Mouse (Mus musculus) neural tube, embryonic 13.5 days (tissue): ENCODE measurements around the gene Exosc8. TPM values are rescaled to one million over a fixed set of nuclear protein-coding genes. Genes with fewer than 3 reads are reported as not detected.
A peak's percentile ranks its signal among the peaks of the same experiment; 100 is the strongest.

ENCODE experiments used
- ATAC-seq: fragments of 200-750 bp; cut with Nextera tagmentation; 2 replicates; pipeline ENCODE4 v1.8.0; 2017; ENCODE audit warnings: low read depth, mild to moderate bottlenecking, moderate TSS enrichment, moderate library complexity
- H3K27ac ChIP-seq: fragments of 300-500 bp; sonication (generic); replicated peaks from 2 replicates; pipeline ENCODE4 v1.5.1; 2015; ENCODE audit warnings: moderate library complexity, mild to moderate bottlenecking, inconsistent platforms
- H3K27me3 ChIP-seq: fragments of 300-500 bp; sonication (generic); 2 replicates; pipeline ENCODE4 v1.6.1; 2015; ENCODE audit warnings: mild to moderate bottlenecking, inconsistent platforms
- H3K36me3 ChIP-seq: fragments of 300-500 bp; sonication (generic); 2 replicates; pipeline ENCODE4 v1.6.1; 2015; ENCODE audit warnings: mild to moderate bottlenecking, inconsistent platforms
- H3K4me1 ChIP-seq: fragments of 300-500 bp; sonication (generic); replicated peaks from 2 replicates; pipeline ENCODE4 v1.6.1; 2015; ENCODE audit warnings: inconsistent platforms
- H3K4me2 ChIP-seq: fragments of 300-500 bp; sonication (generic); 2 replicates; pipeline ENCODE4 v1.6.1; 2015; ENCODE audit warnings: inconsistent platforms, mild to moderate bottlenecking, moderate library complexity
- H3K4me3 ChIP-seq: fragments of 300-500 bp; sonication (generic); 2 replicates; pipeline ENCODE4 v1.5.1; 2015; ENCODE audit warnings: mild to moderate bottlenecking, inconsistent platforms
- H3K9ac ChIP-seq: fragments of 300-500 bp; sonication (generic); 2 replicates; pipeline ENCODE4 v1.6.1; 2015; ENCODE audit warnings: moderate library complexity, mild to moderate bottlenecking, inconsistent platforms
- H3K9me3 ChIP-seq: fragments of 300-500 bp; sonication (generic); 2 replicates; pipeline ENCODE4 v1.6.1; 2016; ENCODE audit warnings: inconsistent platforms
- WGBS: fragments of 180-500 bp; shearing (Covaris S2); methylation state at CpG from one replicate; pipeline ENCODE4 v1.1.7; 2015; 5-methylcytosine and 5-hydroxymethylcytosine counted together
- polyA plus RNA-seq: library from polyadenylated mRNA; unstranded; fragments of >200 nt; fragmentation: Nextera tagmentation; extraction: Ambion mirVana; gene quantifications from 2 replicates; pipeline ENCODE4 v1.2.1, GENCODE M21; 2015

Gene Exosc8
- polyA plus RNA-seq, 1 experiment from 2014 or later = 69.9 TPM

DNA sequence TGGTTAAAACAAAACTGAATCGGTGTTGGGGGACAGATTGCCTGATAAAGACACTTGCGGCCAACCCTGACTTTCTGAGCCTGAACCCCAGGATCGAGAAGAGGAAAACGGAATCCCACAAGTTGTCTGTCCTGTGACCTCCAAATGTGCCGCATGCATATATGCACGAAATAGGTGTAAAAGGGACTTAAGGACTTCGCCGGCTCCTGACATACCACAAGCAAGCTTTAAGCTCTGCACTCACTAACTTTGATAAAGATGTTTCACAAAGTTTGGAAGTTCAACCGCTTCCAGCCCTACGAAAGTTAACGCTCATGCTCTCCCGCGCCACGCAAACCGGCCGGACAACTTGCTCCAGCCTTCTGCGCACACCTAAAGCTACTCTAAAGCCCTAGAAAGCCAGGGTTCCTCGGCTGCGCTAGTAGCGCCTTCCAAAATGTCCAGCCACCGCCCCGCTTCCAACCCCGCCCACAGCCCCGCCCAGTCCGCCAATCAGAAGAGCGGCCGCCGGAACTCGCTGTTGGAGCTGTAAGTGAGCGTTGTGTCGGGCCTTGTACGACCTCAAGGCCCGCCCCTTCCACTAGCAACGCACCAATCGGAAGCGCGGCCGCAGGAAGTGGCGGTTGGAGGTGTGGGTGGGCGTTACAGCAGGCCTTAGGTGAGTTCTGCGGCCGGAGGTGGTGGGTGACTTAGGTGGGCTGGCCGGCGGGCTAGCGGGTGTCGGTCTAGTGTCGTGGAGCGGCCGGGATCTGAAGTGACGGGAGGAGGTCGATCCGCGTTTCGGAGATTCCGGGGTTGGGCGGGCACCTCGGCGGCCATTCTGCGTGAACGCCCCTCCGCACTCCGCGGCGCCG, 42.8 kb downstream of the Exosc8 start, which contains the start of gene Supt20:
Gene Supt20 (plus strand): TSS at position 606 of the 854 bp plus-strand sequence.
- peak within 1 kb of the TSS; percentile 74 for H3K9ac ChIP-seq
- peak within 1 kb of the TSS; percentile 77 for H3K4me2 ChIP-seq
- no peaks in the 10 kb centered on the region for H3K27me3 ChIP-seq
- peaks cover 16% of the 10 kb centered on the region for H3K4me1 ChIP-seq
- peak within 1 kb of the TSS; percentile 69 for H3K4me3 ChIP-seq
- peak; percentile 99 for ATAC-seq
- WGBS = 2% methylated on average over 65 of the region's 65 CpGs
- peak within 1 kb of the TSS; percentile 74 for H3K27ac ChIP-seq
- H3K9me3 ChIP-seq = no peaks in the 10 kb centered on the region
- peaks cover 23% of the 10 kb centered on the region for H3K36me3 ChIP-seq

DNA sequence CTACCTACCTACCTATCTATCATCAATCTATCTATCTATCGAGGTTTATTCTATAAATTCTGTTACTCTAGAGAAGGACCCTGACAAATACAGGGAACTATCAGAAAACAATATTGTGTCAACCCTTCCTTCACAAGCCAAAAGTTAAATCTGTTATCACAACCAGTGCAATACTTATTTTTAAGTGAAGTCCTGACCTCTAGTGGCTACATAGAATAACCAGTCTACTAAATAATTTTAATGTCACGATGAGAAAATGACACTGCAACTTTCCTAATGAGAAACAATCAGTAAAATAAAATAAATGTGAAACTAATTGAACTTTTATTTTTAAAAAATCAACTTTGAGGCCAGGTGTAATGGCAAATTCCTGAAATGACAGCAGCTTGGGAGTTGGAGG, 46.1 kb downstream of the Exosc8 start:
- H3K27ac ChIP-seq = no peak overlapping the region
- no peak overlapping the region for H3K4me2 ChIP-seq
- H3K9ac ChIP-seq = no peak overlapping the region
- 58% methylated on average over 2 of the region's 2 CpGs for WGBS
- no peaks in the 10 kb centered on the region for H3K36me3 ChIP-seq
- H3K4me1 ChIP-seq = peaks cover 10% of the 10 kb centered on the region
- no peaks in the 10 kb centered on the region for H3K27me3 ChIP-seq
- H3K9me3 ChIP-seq = no peaks in the 10 kb centered on the region
- no peak overlapping the region for H3K4me3 ChIP-seq
- no peak for ATAC-seq

DNA sequence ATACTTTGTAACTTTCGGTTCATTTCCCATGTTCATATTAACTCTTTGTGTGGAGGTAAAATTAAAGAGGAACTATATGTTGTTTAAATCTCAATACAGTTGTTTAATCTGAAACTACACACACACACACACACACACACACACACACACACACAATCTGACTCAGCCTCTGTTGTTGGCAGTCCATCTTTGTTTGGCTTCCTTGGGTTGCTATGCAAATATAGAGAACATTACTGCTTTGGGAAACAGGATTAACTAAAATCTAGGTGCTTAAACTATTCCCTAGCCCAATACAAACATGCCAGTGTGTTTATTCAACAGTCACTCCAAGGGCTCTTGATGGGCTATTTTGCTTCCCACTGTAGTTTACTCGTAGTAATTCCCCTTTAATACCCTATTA, 47.9 kb downstream of the Exosc8 start:
- no peaks in the 10 kb centered on the region for H3K27me3 ChIP-seq
- peaks cover 5% of the 10 kb centered on the region for H3K4me1 ChIP-seq
- H3K36me3 ChIP-seq = no peaks in the 10 kb centered on the region
- no peak overlapping the region for H3K4me3 ChIP-seq
- WGBS = 81% methylated on average over 2 of the region's 2 CpGs
- no peak overlapping the region for H3K27ac ChIP-seq
- no peak for ATAC-seq
- H3K9ac ChIP-seq = no peak overlapping the region
- H3K4me2 ChIP-seq = no peak overlapping the region
- H3K9me3 ChIP-seq = no peaks in the 10 kb centered on the region

DNA sequence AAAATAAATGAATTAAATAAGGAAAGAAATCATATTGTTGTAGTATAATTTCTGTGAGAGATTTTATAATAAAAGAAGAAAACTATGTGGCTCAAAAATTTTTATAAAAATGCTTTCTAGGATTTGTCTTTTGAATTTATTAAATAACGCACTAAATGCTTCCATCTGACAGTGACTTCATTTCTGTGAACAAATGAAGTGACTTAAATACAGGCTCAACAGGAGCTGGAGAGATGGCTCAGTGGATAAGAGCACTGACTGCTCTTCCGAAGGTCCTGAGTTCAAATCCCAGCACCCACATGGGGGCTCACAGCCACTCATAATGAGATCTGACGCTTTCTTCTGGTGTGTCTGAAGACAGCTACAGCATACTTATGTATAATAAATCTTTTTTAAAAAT, 50.0 kb downstream of the Exosc8 start:
- 96% methylated on average over 3 of the region's 3 CpGs for WGBS
- no peak overlapping the region for H3K4me3 ChIP-seq
- no peak for ATAC-seq

DNA sequence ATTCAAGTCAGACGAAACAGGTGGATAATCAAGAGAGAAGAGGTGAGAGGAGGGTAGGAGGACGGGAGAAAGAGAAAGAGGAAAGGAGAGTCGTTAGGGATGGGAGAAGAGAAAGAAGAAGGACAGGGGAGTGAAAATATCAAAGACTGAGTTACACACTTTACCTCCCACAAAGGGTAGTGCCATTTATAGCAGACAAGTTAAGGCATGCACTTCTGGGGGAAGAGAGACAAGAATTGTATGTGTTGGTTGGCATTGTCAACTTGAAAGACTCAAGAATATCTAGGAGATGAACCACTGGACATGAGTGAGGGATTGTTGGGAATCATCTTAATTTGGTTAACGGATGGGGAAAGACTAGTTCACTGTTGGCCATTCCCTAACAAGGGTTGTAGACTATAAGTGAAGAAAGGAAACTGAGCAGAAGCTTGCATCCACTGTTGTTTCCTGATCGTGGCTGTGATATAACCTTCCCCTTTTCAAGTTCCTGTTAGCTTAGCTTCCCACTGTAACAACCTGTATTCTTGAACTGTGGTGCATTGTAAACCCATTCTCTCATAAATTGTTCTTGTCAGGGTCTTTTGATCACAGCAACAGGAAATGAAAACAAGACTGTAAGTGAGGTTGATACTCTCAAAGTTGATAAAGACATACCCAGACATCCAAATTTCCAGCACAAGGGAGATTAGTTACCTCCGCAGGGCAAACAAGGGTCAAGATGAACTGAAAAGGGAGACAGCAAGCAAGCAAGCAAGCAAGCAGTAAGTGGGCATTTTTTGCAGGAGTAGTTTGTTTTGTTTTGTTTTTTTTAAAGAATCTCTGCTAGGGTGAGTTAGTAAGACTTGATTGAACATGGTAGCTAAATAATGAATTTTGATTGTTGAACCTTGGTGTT, 53.6 kb downstream of the Exosc8 start:
- H3K27me3 ChIP-seq = no peaks in the 10 kb centered on the region
- H3K9me3 ChIP-seq = no peaks in the 10 kb centered on the region
- WGBS = 70% methylated on average over 6 of the region's 6 CpGs
- no peak overlapping the region for H3K27ac ChIP-seq
- H3K4me3 ChIP-seq = no peak overlapping the region
- no peak for ATAC-seq
- H3K9ac ChIP-seq = no peak overlapping the region
- no peak overlapping the region for H3K4me2 ChIP-seq
- H3K4me1 ChIP-seq = no peaks in the 10 kb centered on the region
- H3K36me3 ChIP-seq = no peaks in the 10 kb centered on the region

More for the DNA sequence above, 50.0 kb downstream of the Exosc8 start:
- Histone ChIP-seq H3K9me3 (no peaks in the 10 kb centered on the region), H3K4me1 (no peaks in the 10 kb centered on the region), H3K9ac (no peak overlapping the region), H3K36me3 (no peaks in the 10 kb centered on the region), H3K4me2 (no peak overlapping the region), H3K27ac (no peak overlapping the region), H3K27me3 (no peaks in the 10 kb centered on the region)

Other genes with a start within 250 kb of the Exosc8 start
- gene Supt20, start 42.6 kb downstream of the Exosc8 start, polyA plus RNA-seq = 78.6 and 93.7 TPM in 2 replicates
- gene Gm21958, start 21.0 kb downstream of the Exosc8 start, polyA plus RNA-seq = 0.53 TPM in 1 of 2 replicates, not detected in the other
- gene Alg5, start 146 bp upstream of the Exosc8 start, polyA plus RNA-seq = 46.4 and 50.0 TPM in 2 replicates
- gene Smad9, start 20.2 kb upstream of the Exosc8 start, polyA plus RNA-seq = 0.44 and 0.70 TPM in 2 replicates
- 40.3 and 41.5 TPM in 2 replicates for gene Rfxap, start 72.4 kb upstream of the Exosc8 start, polyA plus RNA-seq
- gene Sertm1, start 180.5 kb upstream of the Exosc8 start, polyA plus RNA-seq = 0.63 and 0.95 TPM in 2 replicates